Mouse (Mus musculus): ENCODE data around the gene 8030474K03Rik.

- no peak for TF ChIP-seq CTCF (IDR thresholded peaks at IDR 0.05; ENCODE audit: extremely low read depth, insufficient read depth, insufficient read length, insufficient replicate concordance)
- TF ChIP-seq POLR2A (IDR thresholded peaks at IDR 0.05; ENCODE audit: low read depth, low read length): no peak
Observed at GRCm38 (mm10) chrX:101770307-101770706, 24.1 kb upstream of the 8030474K03Rik start.

Measured in spleen, adult 2 months (tissue).